Mouse (Mus musculus) retina, adult 2 months (tissue): ENCODE measurements around the gene Celsr1.

Experiments used
- DNase-seq: peaks from one replicate; pipeline ENCODE4 v3.0.0-alpha.2; 2012; ENCODE audit warnings: low read depth, low spot score

The Celsr1 gene

GRCm38 (mm10) chr15:86033191-86033841 lies at the start of gene Celsr1:
TSS of gene Celsr1 (minus strand) at chr15:86033777.
- no peak for DNase-seq

GRCm38 (mm10) chr15:86083261-86083741 lies 49.7 kb upstream of the Celsr1 start:
- no peak for DNase-seq

GRCm38 (mm10) chr15:86082551-86082961 lies 49.0 kb upstream of the Celsr1 start:
- no peak for DNase-seq

- DNase-seq: no peak
These were observed 48.1 kb upstream of the Celsr1 start for GRCm38 (mm10) chr15:86081654-86082053.

GRCm38 (mm10) chr15:86080408-86080807 lies 46.8 kb upstream of the Celsr1 start:
- no peak for DNase-seq

GRCm38 (mm10) chr15:86079876-86080275 lies 46.3 kb upstream of the Celsr1 start:
- DNase-seq: no peak

- DNase-seq: no peak
These were observed 45.9 kb upstream of the Celsr1 start for GRCm38 (mm10) chr15:86079467-86079866.

DNA sequence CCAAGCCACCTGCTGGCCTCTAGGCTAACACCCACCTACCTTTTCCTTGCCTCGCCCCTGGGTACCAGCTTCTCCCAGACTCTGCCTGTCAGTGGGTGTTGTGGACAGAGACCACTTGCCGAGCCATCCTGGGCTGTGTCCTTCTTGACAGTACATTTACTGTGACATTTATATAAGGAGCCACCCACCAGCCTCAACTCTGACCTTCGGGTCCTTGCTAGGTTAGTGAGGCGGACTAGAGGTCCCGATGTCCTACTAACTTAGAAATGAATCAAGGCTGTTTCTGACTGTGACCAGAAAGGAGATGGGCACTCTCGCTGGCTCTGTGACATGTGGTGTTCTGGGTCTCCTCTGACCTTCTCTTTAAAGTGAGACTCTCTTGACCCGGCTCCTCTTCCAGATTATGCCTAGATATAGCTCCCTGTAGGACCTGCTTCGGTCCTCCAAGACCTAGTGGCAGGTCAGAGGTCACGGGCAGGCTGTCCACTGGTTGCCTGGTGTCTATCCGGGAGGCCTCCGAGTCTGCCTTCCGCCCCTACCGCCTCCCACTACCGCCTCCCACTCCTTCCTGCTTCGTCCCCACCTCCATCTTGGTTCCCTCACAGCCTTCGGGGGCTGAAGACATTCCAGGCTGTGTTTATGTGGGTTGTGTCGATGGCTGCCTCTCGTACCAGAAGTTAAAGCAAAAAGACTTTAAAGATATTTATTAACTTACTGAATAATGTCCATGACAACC lies 45.1 kb upstream of the Celsr1 start:
- no peak for DNase-seq

GRCm38 (mm10) chr15:86077934-86078333 lies 44.4 kb upstream of the Celsr1 start:
- no peak for DNase-seq

- DNase-seq: no peak
These were observed 42.8 kb upstream of the Celsr1 start for GRCm38 (mm10) chr15:86076378-86076777.

- DNase-seq: no peak
These were observed 42.4 kb upstream of the Celsr1 start for GRCm38 (mm10) chr15:86076048-86076315.

- no peak for DNase-seq
These were observed 41.9 kb upstream of the Celsr1 start for GRCm38 (mm10) chr15:86075305-86076047.

GRCm38 (mm10) chr15:86074171-86074937 lies 40.8 kb upstream of the Celsr1 start:
- DNase-seq: no peak

DNA sequence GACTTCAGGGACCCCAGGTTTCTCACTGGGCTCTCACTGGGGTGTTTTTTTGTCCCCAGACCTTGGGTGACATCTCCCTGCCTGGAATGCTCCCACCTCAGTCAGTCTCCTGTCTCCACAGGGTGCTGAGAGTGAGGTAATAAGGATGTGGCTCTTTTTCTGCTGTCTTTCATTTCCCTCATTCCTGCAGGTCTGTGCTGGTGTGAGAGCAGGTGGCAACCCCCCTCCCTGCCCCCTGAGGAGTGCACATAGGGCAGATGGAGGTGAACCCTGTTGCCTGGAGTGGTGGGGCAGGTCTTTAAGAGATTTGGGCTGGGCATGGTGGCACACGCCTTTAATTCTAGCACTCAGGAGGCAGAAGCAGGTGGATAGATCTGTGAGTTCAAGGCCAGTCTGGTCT lies 37.6 kb upstream of the Celsr1 start:
- DNase-seq: no peak

DNA sequence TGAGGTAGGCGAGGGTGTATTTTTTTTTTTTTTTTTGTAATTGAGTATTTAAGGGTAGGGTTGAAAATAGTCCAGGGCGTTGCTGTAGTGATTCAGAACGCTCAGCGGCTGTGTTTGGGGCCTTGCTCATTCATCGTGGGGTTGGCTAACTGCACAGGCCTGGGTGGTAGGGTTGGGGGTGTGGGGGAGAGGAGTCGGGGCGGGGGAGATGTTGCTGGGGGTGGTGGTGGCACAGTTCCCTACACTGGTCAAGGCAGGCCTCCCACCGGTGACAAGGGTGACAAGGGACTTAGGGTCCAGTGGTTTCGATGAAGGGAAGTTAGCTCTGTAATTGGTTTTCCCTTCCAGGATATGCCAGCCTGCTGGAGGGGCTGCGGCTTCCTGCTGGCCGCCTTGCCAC lies 36.8 kb upstream of the Celsr1 start:
- no peak for DNase-seq

GRCm38 (mm10) chr15:86069011-86069791 lies 35.6 kb upstream of the Celsr1 start:
- no peak for DNase-seq

DNA sequence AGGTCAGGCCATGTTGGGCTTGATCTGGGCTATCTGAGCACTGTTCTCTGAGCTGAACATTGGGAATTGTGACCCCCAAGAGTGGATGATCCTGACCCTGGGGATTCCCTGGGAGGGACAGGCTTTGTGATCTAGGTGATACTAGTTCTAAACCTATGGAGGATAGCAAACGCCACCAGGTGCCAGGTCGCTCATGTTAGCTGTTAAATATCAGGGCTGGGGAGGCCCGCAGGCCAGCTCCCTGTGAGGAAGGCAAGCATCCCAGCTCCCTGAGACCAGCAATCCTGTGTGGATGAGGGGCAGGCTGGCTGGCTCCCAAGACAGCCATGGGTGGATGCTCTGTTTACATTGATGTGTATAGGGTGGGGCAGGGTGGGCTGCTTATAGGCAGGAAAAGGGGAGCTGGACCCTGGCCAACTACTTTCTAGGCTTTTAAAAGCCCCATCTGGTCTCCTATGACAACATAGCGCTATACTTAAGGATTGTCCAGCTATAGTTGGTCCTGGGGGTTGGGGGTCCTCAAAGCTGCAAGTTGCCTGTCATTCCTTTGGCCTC lies 34.4 kb upstream of the Celsr1 start:
- DNase-seq: no peak

DNA sequence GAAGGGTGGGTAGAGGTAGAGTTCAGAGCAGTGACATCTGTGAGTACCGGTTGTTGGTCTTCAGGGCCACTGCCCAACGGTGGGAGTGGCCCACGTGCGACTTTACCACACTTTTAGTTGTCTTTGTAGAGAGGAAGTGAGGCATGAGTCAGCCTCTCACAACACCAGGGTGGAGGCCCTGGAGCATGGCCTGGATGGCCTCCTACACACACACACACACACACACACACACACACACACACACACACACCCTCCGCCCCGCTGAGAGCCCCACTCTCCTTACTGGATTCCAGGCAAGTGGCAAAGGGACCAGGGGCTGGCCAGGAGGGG lies 34.0 kb upstream of the Celsr1 start:
- no peak for DNase-seq

DNA sequence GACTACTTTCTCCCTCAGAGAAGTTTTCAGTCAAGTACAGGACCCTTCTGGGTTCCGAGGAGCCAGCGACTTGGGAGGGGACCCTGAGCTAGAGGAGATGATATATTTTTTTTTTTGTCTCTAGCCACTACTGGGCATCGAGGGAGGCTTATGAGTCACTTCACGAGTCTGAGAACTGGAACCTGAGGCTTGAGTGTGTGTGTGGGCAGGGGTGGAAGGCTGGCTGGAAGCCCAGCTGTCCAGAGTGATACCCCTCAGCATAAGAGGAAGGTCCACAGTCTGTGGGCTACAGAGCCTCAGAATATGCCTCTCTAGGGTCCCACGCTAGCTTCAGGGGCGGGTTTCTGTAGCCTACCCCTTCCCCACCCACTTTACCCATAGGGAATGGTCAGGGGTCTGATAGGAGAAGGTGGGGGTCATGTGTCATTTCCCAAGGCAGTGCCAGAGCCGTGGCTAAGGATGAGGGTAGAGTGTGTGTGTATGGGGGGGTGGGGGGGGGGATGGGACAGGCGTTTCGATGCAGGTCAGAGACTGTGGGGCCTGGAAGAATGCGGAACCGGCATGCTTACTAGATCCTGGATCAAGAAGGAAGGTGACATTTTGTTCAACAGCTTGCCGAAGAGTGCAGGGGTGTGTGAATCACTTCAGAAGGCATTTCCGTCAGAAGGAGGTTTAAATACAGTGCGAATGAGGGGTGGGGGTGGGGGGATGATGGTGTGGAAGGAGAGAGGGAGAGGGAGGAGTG lies 33.4 kb upstream of the Celsr1 start:
- no peak for DNase-seq

DNA sequence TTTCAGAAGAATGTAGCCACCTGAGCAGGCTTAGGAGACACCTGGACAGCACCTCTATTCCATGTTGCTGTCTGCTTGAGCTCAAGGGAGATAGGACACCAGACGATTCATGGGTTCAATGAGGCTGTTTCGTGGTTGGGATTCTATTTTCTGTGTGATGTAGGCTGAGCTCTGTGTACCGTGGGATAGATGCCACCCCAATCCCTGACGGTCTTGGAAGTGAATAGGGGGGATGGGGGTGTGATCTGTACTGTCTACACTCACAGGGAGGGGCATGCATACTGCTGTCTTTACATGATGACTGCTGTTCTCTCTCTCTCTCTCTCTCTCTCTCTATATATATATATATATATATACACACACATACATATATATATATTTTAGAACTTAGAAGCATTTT lies 31.8 kb upstream of the Celsr1 start:
- DNase-seq: no peak
